14 mouse cellular contexts compared by ENCODE assay signal in the genomic region with DNA sequence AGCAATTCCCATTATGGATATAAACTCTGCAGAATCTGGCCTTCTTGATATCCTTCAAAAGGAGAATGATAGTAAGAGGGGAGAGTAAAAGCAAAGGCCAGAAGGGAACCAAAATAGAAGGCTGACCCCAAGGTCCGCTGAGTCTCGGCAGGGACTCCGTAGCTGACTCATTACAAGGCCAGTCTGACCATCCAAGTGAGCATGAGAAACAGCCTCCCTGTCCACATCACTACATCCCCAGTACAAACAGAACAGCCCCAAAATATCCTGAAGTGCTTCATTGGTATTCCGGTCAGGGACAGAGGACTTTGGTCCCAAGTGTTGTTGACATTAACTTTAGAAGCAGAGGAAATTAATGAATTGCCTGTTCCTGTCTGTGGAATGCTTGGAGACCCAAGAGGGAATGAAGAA.
DNase-seq lines count a peak whose midpoint lies in the region; ATAC-seq and TF ChIP-seq lines count a peak whose summit lies in the region.
"Had no signal": no experiment of that assay in that cellular context is flagged by ENCODE, and none has a peak within 500 bp of the region (broad histone marks: within the 10 kb centered on the region; RNA-seq: fewer than 3 reads in every experiment).

No protein-coding gene starts in this region.

- TF ChIP-seq EP300 in stomach, postnatal 0 days (optimal IDR thresholded peaks at IDR 0.05) = no peak

- no peak overlapping the region for H3K9ac ChIP-seq in liver, adult 2 months (ENCODE audit: low read depth, low read length)
- no peak overlapping the region for H3K9ac ChIP-seq in liver, embryonic 12.5 days
- H3K9ac ChIP-seq in kidney, embryonic 15.5 days = no peak overlapping the region
- H3K9ac ChIP-seq in stomach, postnatal 0 days (ENCODE audit: low read length) = no peak overlapping the region
- H3K9ac ChIP-seq: neural tube, embryonic 13.5 days had no signal

- peak overlapping the region; percentile 43 for H3K27ac ChIP-seq in liver, adult 2 months (replicated peaks; ENCODE audit: insufficient read depth, low read depth, low read length)
- H3K27ac ChIP-seq in liver, embryonic 12.5 days = no peak overlapping the region
- H3K27ac ChIP-seq in kidney, embryonic 15.5 days = no peak overlapping the region
- H3K27ac ChIP-seq in stomach, postnatal 0 days (replicated peaks) = no peak overlapping the region
- H3K27ac ChIP-seq: heart, adult 2 months; limb, embryonic 10.5 days; neural tube, embryonic 13.5 days had no signal

- H3K4me3 ChIP-seq in liver, adult 2 months (ENCODE audit: insufficient read depth, low read depth, low read length) = no peak overlapping the region
- H3K4me3 ChIP-seq in liver, embryonic 12.5 days = no peak overlapping the region
- H3K4me3 ChIP-seq in kidney, embryonic 15.5 days (replicated peaks) = no peak overlapping the region
- H3K4me3 ChIP-seq in stomach, postnatal 0 days (ENCODE audit: low read depth, low read length) = no peak overlapping the region
- H3K4me3 ChIP-seq: heart, adult 2 months; limb, embryonic 10.5 days; neural tube, embryonic 13.5 days had no signal

- no peak overlapping the region for H3K4me2 ChIP-seq in liver, embryonic 12.5 days
- H3K4me2 ChIP-seq in kidney, embryonic 15.5 days = no peak overlapping the region
- no peak overlapping the region for H3K4me2 ChIP-seq in stomach, postnatal 0 days (replicated peaks; ENCODE audit: low read depth)
- H3K4me2 ChIP-seq: neural tube, embryonic 13.5 days had no signal

- TF ChIP-seq POLR2A in liver, adult 2 months (IDR thresholded peaks at IDR 0.05; ENCODE audit: extremely low read depth, insufficient read depth, low read length) = no peak

- H3K27me3 ChIP-seq in liver, adult 2 months (ENCODE audit: control insufficient read depth, insufficient read depth, low read length) = no peaks in the 10 kb centered on the region
- H3K27me3 ChIP-seq in liver, embryonic 12.5 days (replicated peaks) = no peaks in the 10 kb centered on the region
- no peaks in the 10 kb centered on the region for H3K27me3 ChIP-seq in kidney, embryonic 15.5 days
- H3K27me3 ChIP-seq in stomach, postnatal 0 days (ENCODE audit: control insufficient read depth, insufficient read depth, low read length) = no peaks in the 10 kb centered on the region
- H3K27me3 ChIP-seq: neural tube, embryonic 13.5 days had no signal

- ATAC-seq in liver, embryonic 12.5 days = no peak
- peak; percentile 54; the same call in 1 of the 2 replicates for ATAC-seq in kidney, embryonic 15.5 days (replicated peaks; ENCODE audit: low FRiP score)
- ATAC-seq in stomach, postnatal 0 days (ENCODE audit: low FRiP score, low TSS enrichment) = no peak
- ATAC-seq: midbrain, embryonic 16.5 days had no signal

- no peaks in the 10 kb centered on the region for H3K79me2 ChIP-seq in liver, adult 2 months (ENCODE audit: control insufficient read depth, insufficient read depth, low read length)

- no peak for TF ChIP-seq CTCF in liver, adult 2 months (IDR thresholded peaks at IDR 0.05; ENCODE audit: low read depth, low read length)
- no peak for TF ChIP-seq CTCF in stomach, postnatal 0 days (IDR thresholded peaks at IDR 0.05; ENCODE audit: low read depth)

- 25% methylated on average over 4 of the region's 4 CpGs for WGBS in liver, adult 2 months
- 79% methylated on average over 4 of the region's 4 CpGs for WGBS in liver, embryonic 12.5 days (ENCODE audit: insufficient replicate concordance)
- WGBS in kidney, embryonic 15.5 days = 58% methylated on average over 4 of the region's 4 CpGs
- WGBS in stomach, postnatal 0 days = 60% methylated on average over 4 of the region's 4 CpGs

- H3K36me3 ChIP-seq in liver, adult 2 months (ENCODE audit: control insufficient read depth, insufficient read depth, low read length) = no peaks in the 10 kb centered on the region
- no peaks in the 10 kb centered on the region for H3K36me3 ChIP-seq in liver, embryonic 12.5 days
- H3K36me3 ChIP-seq in kidney, embryonic 15.5 days = no peaks in the 10 kb centered on the region
- H3K36me3 ChIP-seq in stomach, postnatal 0 days (ENCODE audit: control insufficient read depth, insufficient read depth, low read length) = no peaks in the 10 kb centered on the region
- H3K36me3 ChIP-seq: limb, embryonic 10.5 days; neural tube, embryonic 13.5 days had no signal

- peak; percentile 76 for DNase-seq in liver, adult 2 months (ENCODE audit: extremely low read depth, low read depth, low spot score)
- DNase-seq in adrenal gland, postnatal 10 days = peak; percentile 22
- DNase-seq in lung, postnatal 14 days = peak; percentile 26
- DNase-seq in T-cell, adult 2 months (ENCODE audit: low spot score) = no peak
- no peak for DNase-seq in stomach, postnatal 0 days (ENCODE audit: low spot score)
- DNase-seq: heart, adult 2 months; heart, postnatal 36 days; right cerebral cortex, postnatal 25 days; thymus, postnatal 14 days had no signal

- peaks cover 6% of the 10 kb centered on the region for H3K4me1 ChIP-seq in liver, adult 2 months (ENCODE audit: control insufficient read depth, insufficient read depth, low read length)
- no peaks in the 10 kb centered on the region for H3K4me1 ChIP-seq in liver, embryonic 12.5 days
- H3K4me1 ChIP-seq in kidney, embryonic 15.5 days = no peaks in the 10 kb centered on the region
- no peaks in the 10 kb centered on the region for H3K4me1 ChIP-seq in stomach, postnatal 0 days (replicated peaks; ENCODE audit: control insufficient read depth, insufficient read depth)
- H3K4me1 ChIP-seq: limb, embryonic 10.5 days; neural tube, embryonic 13.5 days had no signal

- no peaks in the 10 kb centered on the region for H3K9me3 ChIP-seq in liver, embryonic 12.5 days (replicated peaks)
- no peaks in the 10 kb centered on the region for H3K9me3 ChIP-seq in kidney, embryonic 15.5 days (replicated peaks)
- no peaks in the 10 kb centered on the region for H3K9me3 ChIP-seq in stomach, postnatal 0 days (ENCODE audit: control insufficient read depth, low read length)
- H3K9me3 ChIP-seq: limb, embryonic 10.5 days; neural tube, embryonic 13.5 days had no signal

Comparison
In these comparisons a context has a peak if more than half of its experiments do, and no peak if none do; other contexts are left out.
1. DNase-seq: peak in liver, adult 2 months (single experiment), adrenal gland, postnatal 10 days (single experiment) and lung, postnatal 14 days (single experiment); none in T-cell, adult 2 months (single experiment) and stomach, postnatal 0 days (single experiment).